Mouse (Mus musculus) lung, postnatal 0 days (tissue): ENCODE results near the gene Mettl16. TPM values are rescaled to one million over a fixed set of nuclear protein-coding genes. Genes with fewer than 3 reads are reported as not detected.

Experiments
- ATAC-seq: fragments of 200-750 bp; cut with Nextera tagmentation; 2 replicates; pipeline ENCODE4 v1.8.0; 2017; ENCODE audit warnings: moderate library complexity
- DNase-seq: peaks from one replicate; pipeline ENCODE4 v3.0.0-alpha.2; 2016; ENCODE audit warnings: low spot score
- H3K27ac ChIP-seq: fragments of 300-500 bp; sonication (generic); 2 replicates; pipeline ENCODE4 v1.5.1; 2014; ENCODE audit warnings: antibody characterized with exemption, mild to moderate bottlenecking, low read length, mixed read lengths
- H3K27me3 ChIP-seq: fragments of 300-500 bp; sonication (generic); replicated peaks from 2 replicates; pipeline ENCODE4 v1.6.1; 2014; ENCODE audit warnings: low read length, mixed read lengths; ENCODE audit not compliant: insufficient read depth
- H3K36me3 ChIP-seq: fragments of 300-500 bp; sonication (generic); 2 replicates; pipeline ENCODE4 v1.6.1; 2014; ENCODE audit warnings: low read length, mixed read lengths; ENCODE audit not compliant: insufficient read depth
- H3K4me1 ChIP-seq: fragments of 300-500 bp; sonication (generic); 2 replicates; pipeline ENCODE4 v1.6.1; 2014; ENCODE audit warnings: antibody characterized with exemption, low read depth, low read length, mixed read lengths; ENCODE audit not compliant: insufficient read depth
- H3K4me2 ChIP-seq: fragments of 300-500 bp; sonication (generic); replicated peaks from 2 replicates; pipeline ENCODE4 v1.6.1; 2014; ENCODE audit warnings: low read depth, mild to moderate bottlenecking, low read length, moderate library complexity, mixed read lengths
- H3K4me3 ChIP-seq: fragments of 300-500 bp; sonication (generic); 2 replicates; pipeline ENCODE4 v1.5.1; 2014; ENCODE audit warnings: low read depth, low read length
- H3K9ac ChIP-seq: fragments of 300-500 bp; sonication (generic); replicated peaks from 2 replicates; pipeline ENCODE4 v1.6.1; 2014; ENCODE audit warnings: low read depth, mild to moderate bottlenecking
- H3K9me3 ChIP-seq: fragments of 300-500 bp; sonication (generic); 2 replicates; pipeline ENCODE4 v1.6.1; 2016; ENCODE audit warnings: low read length, mixed read lengths
- CTCF ChIP-seq: IDR thresholded peaks from 2 replicates; pipeline ENCODE4 v1.5.1; 2016; ENCODE audit warnings: antibody characterized with exemption, mild to moderate bottlenecking
- EP300 ChIP-seq: IDR thresholded peaks from 2 replicates; pipeline ENCODE4 v1.6.1; 2016; ENCODE audit warnings: antibody characterized with exemption, mild to moderate bottlenecking, control low read depth
- WGBS: fragments of 180-500 bp; shearing (Covaris S2); extraction: QIAGEN DNeasy Blood & Tissue Kit; methylation state at CpG from one replicate; pipeline ENCODE4 v1.1.7; 2014; 5-methylcytosine and 5-hydroxymethylcytosine counted together
- polyA plus RNA-seq: library from polyadenylated mRNA; unstranded; fragments of >200 nt; fragmentation: Nextera tagmentation; extraction: Ambion mirVana; gene quantifications from 2 replicates; pipeline ENCODE4 v1.2.1, GENCODE M21; 2015

Mettl16 gene
- polyA plus RNA-seq, 1 experiment from 2014 or later, result 13.7 TPM

- H3K9me3 ChIP-seq, result no peaks in the 10 kb centered on the region
- no peak for ATAC-seq
- no peak overlapping the region for H3K4me3 ChIP-seq
- WGBS, result 48% methylated on average over 1 of the region's 1 CpGs
- no peak overlapping the region for H3K4me2 ChIP-seq
- no peaks in the 10 kb centered on the region; the same call in 1 of the 2 replicates for H3K4me1 ChIP-seq
- no peak for DNase-seq
- TF ChIP-seq EP300, result no peak
- no peak for TF ChIP-seq CTCF
- H3K27me3 ChIP-seq, result no peaks in the 10 kb centered on the region
- H3K9ac ChIP-seq, result no peak overlapping the region
- no peak overlapping the region for H3K27ac ChIP-seq
- peaks cover 10% of the 10 kb centered on the region for H3K36me3 ChIP-seq
Measured at GRCm38 (mm10) chr11:74820921-74821320, 50.3 kb downstream of the Mettl16 start.

GRCm38 (mm10) chr11:74821463-74821862 is 50.8 kb downstream of the Mettl16 start:
- peaks cover 10% of the 10 kb centered on the region for H3K36me3 ChIP-seq
- ATAC-seq, result no peak

GRCm38 (mm10) chr11:74822746-74823440 is 52.3 kb downstream of the Mettl16 start:
- Histone ChIP-seq H3K9ac (no peak overlapping the region), H3K27ac (no peak overlapping the region), H3K4me3 (no peak overlapping the region), H3K9me3 (no peaks in the 10 kb centered on the region), H3K27me3 (no peaks in the 10 kb centered on the region), H3K4me2 (no peak overlapping the region), H3K4me1 (no peaks in the 10 kb centered on the region; the same call in 1 of the 2 replicates), H3K36me3 (peaks cover under 1% of the 10 kb centered on the region; the same call in 1 of the 2 replicates)
- 82% methylated on average over 7 of the region's 7 CpGs for WGBS
- ATAC-seq (no peak), DNase-seq (no peak)
- TF ChIP-seq EP300 (no peak), CTCF (no peak)

More at GRCm38 (mm10) chr11:74821463-74821862, 50.8 kb downstream of the Mettl16 start:
- Histone ChIP-seq H3K27ac (no peak overlapping the region), H3K9me3 (no peaks in the 10 kb centered on the region), H3K27me3 (no peaks in the 10 kb centered on the region), H3K4me1 (no peaks in the 10 kb centered on the region; the same call in 1 of the 2 replicates), H3K9ac (no peak overlapping the region), H3K4me3 (no peak overlapping the region), H3K4me2 (no peak overlapping the region)
- 27% methylated on average over 1 of the region's 1 CpGs for WGBS
- TF ChIP-seq CTCF (peak; percentile 75), EP300 (no peak)
- peak; percentile 65 for DNase-seq

GRCm38 (mm10) chr11:74826151-74826550 is 55.5 kb downstream of the Mettl16 start:
- ATAC-seq, result no peak
- H3K4me1 ChIP-seq, result peaks cover 8% of the 10 kb centered on the region; the same call in 1 of the 2 replicates
- no peak overlapping the region for H3K4me3 ChIP-seq
- no peaks in the 10 kb centered on the region for H3K27me3 ChIP-seq
- H3K36me3 ChIP-seq, result no peaks in the 10 kb centered on the region
- WGBS, result 55% methylated on average over 7 of the region's 7 CpGs
- no peaks in the 10 kb centered on the region for H3K9me3 ChIP-seq
- H3K9ac ChIP-seq, result no peak overlapping the region
- H3K4me2 ChIP-seq, result no peak overlapping the region
- peak; percentile 67 for DNase-seq
- TF ChIP-seq CTCF (no peak), EP300 (no peak)
- no peak overlapping the region for H3K27ac ChIP-seq

GRCm38 (mm10) chr11:74826702-74827101 is 56.1 kb downstream of the Mettl16 start:
- Histone ChIP-seq H3K9me3 (no peaks in the 10 kb centered on the region), H3K4me3 (no peak overlapping the region), H3K36me3 (no peaks in the 10 kb centered on the region), H3K4me1 (peaks cover 8% of the 10 kb centered on the region; the same call in 1 of the 2 replicates), H3K9ac (no peak overlapping the region), H3K27ac (no peak overlapping the region), H3K27me3 (no peaks in the 10 kb centered on the region), H3K4me2 (no peak overlapping the region)
- TF ChIP-seq CTCF (no peak), EP300 (no peak)
- DNase-seq (no peak), ATAC-seq (no peak)
- 88% methylated on average over 5 of the region's 5 CpGs for WGBS

- no peak for ATAC-seq
- Histone ChIP-seq H3K27me3 (no peaks in the 10 kb centered on the region), H3K4me3 (no peak overlapping the region), H3K9ac (no peak overlapping the region), H3K4me2 (no peak overlapping the region), H3K9me3 (no peaks in the 10 kb centered on the region), H3K27ac (no peak overlapping the region), H3K36me3 (no peaks in the 10 kb centered on the region), H3K4me1 (peaks cover 10% of the 10 kb centered on the region; the same call in 1 of the 2 replicates)
- peak; percentile 29 for DNase-seq
- 50% methylated on average over 7 of the region's 7 CpGs for WGBS
- no peak for TF ChIP-seq EP300
- TF ChIP-seq CTCF, result no peak
Measured at GRCm38 (mm10) chr11:74827791-74828403, 57.3 kb downstream of the Mettl16 start.
